Mouse (Mus musculus) myocyte (in vitro differentiated cells): ENCODE data around the gene Nsun7.

Experiments used
- CEBPB ChIP-seq: IDR thresholded peaks from 2 replicates; pipeline ENCODE4 v1.6.1; 2011; ENCODE audit warnings: mild to moderate bottlenecking, moderate library complexity; ENCODE audit not compliant: poor library complexity, insufficient read depth, severe bottlenecking
- E2F4 ChIP-seq: IDR thresholded peaks from one replicate; pipeline ENCODE4 v1.6.1; 2011; ENCODE audit warnings: mild to moderate bottlenecking, control low read depth, moderate library complexity; ENCODE audit not compliant: insufficient read depth
- MAX ChIP-seq: IDR thresholded peaks from one replicate; pipeline ENCODE4 v1.6.1; 2011; ENCODE audit warnings: low read depth, mild to moderate bottlenecking, control low read depth
- MYOD1 ChIP-seq, 3 experiments: IDR thresholded peaks; one replicate each; pipeline ENCODE4 v1.6.1; 2011; ENCODE audit warnings: control low read depth in 2 of 3, low read depth in 2 of 3, mild to moderate bottlenecking in 2 of 3, moderate library complexity in 1 of 3; ENCODE audit not compliant: insufficient read length in 2 of 3, control insufficient read depth in 1 of 3
- POLR2A ChIP-seq: IDR thresholded peaks from one replicate; pipeline ENCODE4 v1.6.1; 2011; ENCODE audit warnings: low read depth, mild to moderate bottlenecking, control low read depth, moderate library complexity; ENCODE audit not compliant: insufficient read length
- POLR2AphosphoS2 ChIP-seq: IDR thresholded peaks from one replicate; pipeline ENCODE4 v1.6.1; 2011; ENCODE audit warnings: low read depth, control low read depth; ENCODE audit not compliant: insufficient read length
- REST ChIP-seq: IDR thresholded peaks from one replicate; pipeline ENCODE4 v1.6.1; 2011; ENCODE audit warnings: mild to moderate bottlenecking, control low read depth, moderate library complexity; ENCODE audit not compliant: insufficient read depth, insufficient read length
- TCF12 ChIP-seq: IDR thresholded peaks from one replicate; pipeline ENCODE4 v1.6.1; 2011; ENCODE audit warnings: mild to moderate bottlenecking, control low read depth; ENCODE audit not compliant: poor library complexity, insufficient read depth, severe bottlenecking
- TCF3 ChIP-seq: IDR thresholded peaks from one replicate; pipeline ENCODE4 v1.6.1; 2011; ENCODE audit warnings: low read depth, control low read depth; ENCODE audit not compliant: insufficient read length
- USF1 ChIP-seq: IDR thresholded peaks from one replicate; pipeline ENCODE4 v1.6.1; 2011; ENCODE audit warnings: low read depth, mild to moderate bottlenecking, control low read depth, moderate library complexity

DNA sequence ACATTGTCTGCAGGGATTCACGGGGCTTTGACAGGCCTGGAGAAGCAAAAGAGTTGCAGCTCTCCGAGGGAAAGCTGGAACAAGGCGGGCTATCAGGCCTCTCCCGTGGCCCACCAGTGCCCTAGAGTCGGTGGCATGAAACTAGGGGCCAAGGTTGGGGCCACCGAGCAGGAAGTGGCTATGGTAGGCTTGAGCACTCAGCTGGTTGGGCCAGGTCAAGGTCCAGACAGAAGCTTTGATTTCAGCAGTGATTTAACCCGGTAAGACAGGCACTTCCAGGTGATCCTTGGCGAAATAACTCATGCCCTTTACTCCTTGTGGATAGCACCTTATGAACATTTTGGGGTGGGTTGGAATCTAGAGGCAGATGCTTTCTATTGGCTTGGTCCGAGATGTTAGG is 16.2 kb upstream of the Nsun7 start:
- no peak for TF ChIP-seq POLR2A
- TF ChIP-seq TCF12: no peak
- TF ChIP-seq MYOD1 (IDR thresholded peaks at IDR 0.05; ENCODE audit: control insufficient read depth in 1 of 3, insufficient read length in 2 of 3, low read depth in 2 of 3): no peak
- TF ChIP-seq CEBPB: no peak
- TF ChIP-seq USF1: no peak
- TF ChIP-seq REST: no peak
- TF ChIP-seq MAX: no peak
- no peak for TF ChIP-seq TCF3
- TF ChIP-seq POLR2AphosphoS2: no peak
- TF ChIP-seq E2F4: no peak
